20 mouse cellular contexts compared by ENCODE assay signal in the genomic region with DNA sequence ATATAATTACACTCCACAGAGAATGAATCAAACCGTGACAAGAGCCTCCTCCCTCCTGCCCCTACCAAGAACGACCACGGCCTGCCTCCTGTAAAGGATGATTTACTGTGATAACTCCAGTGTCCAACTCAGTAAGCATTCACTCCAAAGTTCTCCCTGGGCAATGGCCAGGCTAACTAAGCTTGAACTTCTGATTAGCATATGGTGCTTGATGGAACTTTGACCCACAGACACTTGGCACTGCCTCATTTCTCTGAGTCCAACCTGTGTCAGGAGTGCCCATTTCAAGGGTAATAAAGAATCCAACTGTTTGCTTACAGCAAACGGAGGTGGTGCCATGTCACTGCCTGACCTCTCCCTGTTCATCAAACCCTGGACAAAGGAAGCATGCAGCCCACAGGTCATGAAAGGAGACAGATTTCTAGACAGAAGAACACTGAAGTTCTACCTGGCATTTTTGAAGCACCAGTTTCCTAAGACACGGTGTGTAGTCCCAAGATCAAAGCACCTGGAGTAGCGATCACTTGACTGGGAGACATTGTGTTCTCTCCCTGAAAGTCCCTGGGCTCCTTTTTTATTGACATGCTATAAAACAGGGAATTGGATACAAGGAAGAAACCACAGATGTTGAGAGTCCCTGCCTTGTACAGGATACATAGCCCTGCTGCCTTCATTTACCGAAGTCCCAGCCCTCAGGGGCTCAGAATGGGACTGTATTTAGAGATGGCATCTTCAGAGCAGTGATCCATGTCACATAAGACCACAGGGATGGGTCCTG.
DNase-seq lines count a peak whose midpoint lies in the region; ATAC-seq and TF ChIP-seq lines count a peak whose summit lies in the region.
"Had no signal": no experiment of that assay in that cellular context is flagged by ENCODE, and none has a peak within 500 bp of the region (broad histone marks: within the 10 kb centered on the region; RNA-seq: fewer than 3 reads in every experiment).

No protein-coding gene starts in this region.

- H3K4me3 ChIP-seq in liver, postnatal 0 days (ENCODE audit: low read depth, low read length): no peak overlapping the region
- H3K4me3 ChIP-seq in kidney, postnatal 0 days (replicated peaks; ENCODE audit: low read depth, low read length): no peak overlapping the region
- no peak overlapping the region for H3K4me3 ChIP-seq in midbrain, embryonic 10.5 days
- H3K4me3 ChIP-seq: forebrain, embryonic 15.5 days; hindbrain, embryonic 13.5 days had no signal

- H3K4me1 ChIP-seq in liver, postnatal 0 days (ENCODE audit: insufficient read depth): peaks cover 5% of the 10 kb centered on the region
- H3K4me1 ChIP-seq in kidney, postnatal 0 days (replicated peaks; ENCODE audit: insufficient read depth, low read length): 0 out of 2 replicates have a peak, but pooled peaks cover 9% of the 10 kb centered on the region
- no peaks in the 10 kb centered on the region; the same call in 1 of the 2 replicates for H3K4me1 ChIP-seq in midbrain, embryonic 10.5 days
- H3K4me1 ChIP-seq: forebrain, embryonic 15.5 days had no signal

- no peaks in the 10 kb centered on the region for H3K36me3 ChIP-seq in liver, postnatal 0 days (replicated peaks; ENCODE audit: insufficient read depth, low read length)
- H3K36me3 ChIP-seq in kidney, postnatal 0 days (ENCODE audit: insufficient read depth, low read length): no peaks in the 10 kb centered on the region
- no peaks in the 10 kb centered on the region for H3K36me3 ChIP-seq in midbrain, embryonic 10.5 days
- H3K36me3 ChIP-seq: forebrain, embryonic 15.5 days; G1E; hindbrain, embryonic 13.5 days had no signal

- no peaks in the 10 kb centered on the region for H3K27me3 ChIP-seq in liver, postnatal 0 days (ENCODE audit: insufficient read depth, low read length)
- no peaks in the 10 kb centered on the region for H3K27me3 ChIP-seq in kidney, postnatal 0 days (ENCODE audit: insufficient read depth, low read length)
- H3K27me3 ChIP-seq in midbrain, embryonic 10.5 days (ENCODE audit: low read depth, poor library complexity, severe bottlenecking): no peaks in the 10 kb centered on the region
- H3K27me3 ChIP-seq: forebrain, embryonic 15.5 days; hindbrain, embryonic 13.5 days had no signal

- H3K4me2 ChIP-seq in liver, postnatal 0 days (ENCODE audit: low read depth, low read length): no peak overlapping the region
- no peak overlapping the region for H3K4me2 ChIP-seq in kidney, postnatal 0 days (ENCODE audit: low read length)
- H3K4me2 ChIP-seq: forebrain, embryonic 15.5 days; hindbrain, embryonic 13.5 days had no signal

- TF ChIP-seq EP300 in liver, postnatal 0 days (IDR thresholded peaks at IDR 0.05; ENCODE audit: low read depth): no peak

- ATAC-seq in liver, postnatal 0 days: peak; percentile 67
- ATAC-seq in kidney, postnatal 0 days (replicated peaks; ENCODE audit: low FRiP score, low read depth): peak; percentile 89
- ATAC-seq: activated CD4-positive, CD25-positive, alpha-beta regulatory T cell, adult 4 months; forebrain, embryonic 15.5 days had no signal

- peak overlapping the region; percentile 1; the same call in 1 of the 2 replicates for H3K27ac ChIP-seq in liver, postnatal 0 days (ENCODE audit: low read depth)
- H3K27ac ChIP-seq in kidney, postnatal 0 days: peak overlapping the region; percentile 71
- H3K27ac ChIP-seq in midbrain, embryonic 10.5 days (replicated peaks): no peak overlapping the region
- H3K27ac ChIP-seq: forebrain, embryonic 15.5 days; hindbrain, embryonic 13.5 days; liver, embryonic 14.5 days had no signal

- no peaks in the 10 kb centered on the region for H3K9me3 ChIP-seq in liver, postnatal 0 days (ENCODE audit: low read length)
- no peaks in the 10 kb centered on the region for H3K9me3 ChIP-seq in kidney, postnatal 0 days (replicated peaks; ENCODE audit: low read length)
- no peaks in the 10 kb centered on the region for H3K9me3 ChIP-seq in midbrain, embryonic 10.5 days (replicated peaks)
- H3K9me3 ChIP-seq: forebrain, embryonic 15.5 days; hindbrain, embryonic 13.5 days had no signal

- no peak overlapping the region for H3K9ac ChIP-seq in liver, postnatal 0 days (replicated peaks)
- H3K9ac ChIP-seq in kidney, postnatal 0 days (ENCODE audit: low read depth, low read length): no peak overlapping the region
- H3K9ac ChIP-seq: forebrain, embryonic 15.5 days; hindbrain, embryonic 13.5 days; liver, embryonic 14.5 days had no signal

- WGBS in liver, postnatal 0 days (ENCODE audit: insufficient replicate concordance): 57% methylated on average over 7 of the region's 7 CpGs
- 14% methylated on average over 7 of the region's 7 CpGs for WGBS in kidney, postnatal 0 days
- 87% methylated on average over 7 of the region's 7 CpGs for WGBS in midbrain, embryonic 10.5 days

- TF ChIP-seq CTCF in liver, postnatal 0 days (IDR thresholded peaks at IDR 0.05; ENCODE audit: low read depth): no peak
- TF ChIP-seq CTCF in kidney, postnatal 0 days (IDR thresholded peaks at IDR 0.05; ENCODE audit: low read depth): no peak

- no peak for DNase-seq in liver, postnatal 0 days
- DNase-seq in liver: no peak
- DNase-seq in kidney, adult 18-20 months: peak; percentile 80
- peak; percentile 58 for DNase-seq in kidney, postnatal 0 days (ENCODE audit: low spot score)
- no peak for DNase-seq in neural tube, embryonic 10.5 days (ENCODE audit: extremely low spot score, low spot score)
- DNase-seq in heart, adult 11 months: no peak
- DNase-seq in midbrain, embryonic 10.5 days (ENCODE audit: low spot score): no peak
- DNase-seq: adrenal gland, postnatal 25 days; cerebellum, adult 11-12 months; cerebellum, postnatal 14 days; gastrocnemius, postnatal 36 days; heart, postnatal 14 days; lung, postnatal 10 days; right cerebral cortex, adult 18-20 months; thymus, postnatal 25 days had no signal

Comparison
In these comparisons a context has a peak if more than half of its experiments do, and no peak if none do; other contexts are left out.
1. DNase-seq: peak in kidney, adult 18-20 months (single experiment) and kidney, postnatal 0 days (single experiment); none in liver, postnatal 0 days (single experiment), liver (single experiment), neural tube, embryonic 10.5 days (single experiment), heart, adult 11 months (single experiment) and midbrain, embryonic 10.5 days (single experiment).